Mouse (Mus musculus): ENCODE results near the gene Fads6. TPM values are rescaled to one million over a fixed set of nuclear protein-coding genes. Genes with fewer than 3 reads are reported as not detected.
A peak's percentile ranks its signal among the peaks of the same experiment; 100 is the strongest.

Gene Fads6
- total RNA-seq (2012; rRNA removed) (3.0 and 3.3 TPM in 2 replicates), polyA plus RNA-seq (2012; ENCODE audit: insufficient read depth in 1 of 2, insufficient read length in 2 of 2, low read depth in 1 of 2, low replicate concordance in 2 of 2, missing spikeins in 1 of 2) (1 to 10 TPM in 1 of 2 experiments, not detected in 1; 6.6 TPM)

DNA sequence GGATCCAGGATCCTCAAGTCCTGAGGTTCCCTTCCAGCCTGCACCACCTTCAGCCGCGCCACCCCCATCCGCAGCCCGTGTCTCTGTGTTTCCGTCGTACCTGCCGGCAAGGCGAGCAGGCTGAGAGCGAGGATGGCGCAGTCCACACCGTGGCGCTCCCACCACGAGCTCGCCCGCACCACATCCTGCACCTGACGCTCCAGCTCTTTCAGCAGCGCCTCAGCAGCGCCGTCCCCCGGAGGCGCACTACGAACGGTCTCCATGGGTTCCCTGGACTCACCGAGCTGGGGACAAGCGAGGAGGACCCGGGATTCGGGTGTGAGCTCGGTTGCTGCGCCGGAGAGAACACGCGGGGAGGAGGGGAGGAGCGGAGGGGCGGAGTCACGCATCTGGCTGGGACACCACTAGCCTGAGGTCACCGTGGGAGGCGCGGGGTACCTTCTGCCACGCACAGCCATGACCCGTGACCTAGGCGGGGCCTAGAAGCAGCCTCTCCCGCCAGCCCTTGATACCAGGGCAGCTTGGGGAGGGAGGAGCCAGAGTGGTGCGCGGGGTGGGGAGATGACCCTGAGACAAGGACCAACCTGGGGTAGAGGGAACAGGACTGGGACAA lies at the start of gene Fads6:
Fads6 (minus strand) TSS at position 450 of the 613 bp plus-strand sequence.
- H3K79me2 ChIP-seq (ENCODE audit: control insufficient read depth, insufficient read depth, low read length, poor library complexity), result no peaks in the 10 kb centered on the region
- no peak within 1 kb of the TSS for H3K27ac ChIP-seq (ENCODE audit: control insufficient read depth, low read depth, low read length)
- peak within 1 kb of the TSS; percentile 54 for H3K9ac ChIP-seq (ENCODE audit: control insufficient read depth, low read depth, low read length, poor library complexity, severe bottlenecking)
- peak; percentile 82 for DNase-seq (ENCODE audit: low read depth, low spot score)
- no peaks in the 10 kb centered on the region for H3K36me3 ChIP-seq (ENCODE audit: control insufficient read depth in 1 of 2, insufficient read depth in 2 of 2, low read length in 2 of 2)
- H3K4me3 ChIP-seq (ENCODE audit: control insufficient read depth in 1 of 2, insufficient read depth in 1 of 2, low read depth in 2 of 2, low read length in 2 of 2), result peak within 1 kb of the TSS; percentile 63 to 72
- H3K4me1 ChIP-seq (ENCODE audit: control insufficient read depth in 1 of 2, insufficient read depth in 2 of 2, low read length in 2 of 2), result no peaks in the 10 kb centered on the region; a peak in 1 of 4 replicates
- H3K9me3 ChIP-seq (replicated peaks; ENCODE audit: insufficient read depth, low read length), result no peaks in the 10 kb centered on the region
- no peaks in the 10 kb centered on the region for H3K27me3 ChIP-seq (ENCODE audit: control insufficient read depth in 1 of 2, insufficient read depth in 2 of 2, low read length in 2 of 2)
- TF ChIP-seq NRF1 (IDR thresholded peaks at IDR 0.05; ENCODE audit: insufficient read depth, low read depth, low read length, poor library complexity, severe bottlenecking), result no peak
- TF ChIP-seq TBP (IDR thresholded peaks at IDR 0.05; ENCODE audit: low read depth, low read length), result no peak; the same call in 1 of the 2 replicates
- no peak for TF ChIP-seq GATA1 (IDR thresholded peaks at IDR 0.05; ENCODE audit: low read depth, low read length)
- no peak for TF ChIP-seq CHD2 (IDR thresholded peaks at IDR 0.05; ENCODE audit: low read length)
- no peak for TF ChIP-seq EP300 (IDR thresholded peaks at IDR 0.05; ENCODE audit: low read depth in 1 of 2, low read length in 2 of 2)
- no peak for TF ChIP-seq POLR2AphosphoS5 (IDR thresholded peaks at IDR 0.05; ENCODE audit: borderline replicate concordance, low read depth, low read length)
- TF ChIP-seq MEF2A (IDR thresholded peaks at IDR 0.05; ENCODE audit: extremely low read depth, insufficient replicate concordance, low read depth, low read length, poor library complexity, severe bottlenecking), result no peak
- TF ChIP-seq RAD21 (IDR thresholded peaks at IDR 0.05; ENCODE audit: low read depth, low read length), result no peak; the same call in 1 of the 2 replicates
- TF ChIP-seq TCF12 (IDR thresholded peaks at IDR 0.05; ENCODE audit: low read depth, low read length), result no peak
- peak in 1 of 2 experiments; percentile 50; a peak in 1 of 4 replicates for TF ChIP-seq POLR2A (IDR thresholded peaks at IDR 0.05; ENCODE audit: control insufficient read depth in 1 of 2, insufficient read depth in 1 of 2, low read depth in 1 of 2, low read length in 2 of 2, poor library complexity in 1 of 2)
- TF ChIP-seq MYB (IDR thresholded peaks at IDR 0.05; ENCODE audit: low read depth, low read length), result no peak
- TF ChIP-seq NELFE (IDR thresholded peaks at IDR 0.05; ENCODE audit: low read depth, low read length), result peak; percentile 38; the same call in 1 of the 2 replicates
- TF ChIP-seq BHLHE40 (IDR thresholded peaks at IDR 0.05; ENCODE audit: borderline replicate concordance, low read depth, low read length), result no peak
- no peak for TF ChIP-seq HCFC1 (IDR thresholded peaks at IDR 0.05; ENCODE audit: low read depth, low read length)
- TF ChIP-seq MAFK (IDR thresholded peaks at IDR 0.05; ENCODE audit: borderline replicate concordance, low read depth, low read length), result no peak
- no peak for TF ChIP-seq MXI1 (IDR thresholded peaks at IDR 0.05; ENCODE audit: low read depth, low read length)
- TF ChIP-seq SIN3A (IDR thresholded peaks at IDR 0.05; ENCODE audit: low read length), result peak; percentile 15; the same call in 1 of the 2 replicates
- TF ChIP-seq TAL1 (IDR thresholded peaks at IDR 0.05; ENCODE audit: low read length), result no peak
- no peak for TF ChIP-seq GABPA (IDR thresholded peaks at IDR 0.05; ENCODE audit: low read depth, low read length)
- TF ChIP-seq MAX (IDR thresholded peaks at IDR 0.05; ENCODE audit: low read length), result no peak; the same call in 1 of the 2 replicates
- TF ChIP-seq E2F4 (IDR thresholded peaks at IDR 0.05; ENCODE audit: borderline replicate concordance, low read depth, low read length), result no peak
- no peak for TF ChIP-seq JUND (IDR thresholded peaks at IDR 0.05; ENCODE audit: low read depth, low read length)
- no peak for TF ChIP-seq ELF1 (IDR thresholded peaks at IDR 0.05; ENCODE audit: low read depth, low read length)
- TF ChIP-seq ZC3H11A (IDR thresholded peaks at IDR 0.05; ENCODE audit: low read depth, low read length), result no peak
- TF ChIP-seq ZKSCAN1 (IDR thresholded peaks at IDR 0.05; ENCODE audit: low read depth, low read length), result no peak
- TF ChIP-seq ZNF384 (IDR thresholded peaks at IDR 0.05; ENCODE audit: low read depth, low read length), result no peak
- TF ChIP-seq CHD1 (IDR thresholded peaks at IDR 0.05; ENCODE audit: low read depth, low read length), result no peak
- TF ChIP-seq MYC (IDR thresholded peaks at IDR 0.05; ENCODE audit: low read depth, low read length), result no peak
- TF ChIP-seq SMC3 (IDR thresholded peaks at IDR 0.05; ENCODE audit: low read depth, low read length), result peak; percentile 23; the same call in 1 of the 2 replicates
- peak in 2 of 3 experiments; percentile 34 to 48; a peak in 4 of 6 replicates for TF ChIP-seq CTCF (IDR thresholded peaks at IDR 0.05 in 2 of 3, conservative IDR thresholded peaks at IDR 0.05 in 1 of 3; ENCODE audit: control insufficient read depth in 1 of 3, insufficient read depth in 1 of 3, low read depth in 2 of 3, low read length in 3 of 3, poor library complexity in 1 of 3, severe bottlenecking in 1 of 3)
- no peak for TF ChIP-seq KAT2A (conservative IDR thresholded peaks at IDR 0.05; ENCODE audit: low read depth, low read length)
- no peak for TF ChIP-seq ETS1 (IDR thresholded peaks at IDR 0.05; ENCODE audit: low read depth, low read length)
- no peak for TF ChIP-seq MAZ (IDR thresholded peaks at IDR 0.05; ENCODE audit: low read depth, low read length)
- TF ChIP-seq POLR2AphosphoS2 (IDR thresholded peaks at IDR 0.05; ENCODE audit: low read length), result no peak
- TF ChIP-seq UBTF (IDR thresholded peaks at IDR 0.05; ENCODE audit: borderline replicate concordance, insufficient read depth, low read depth, low read length), result 0 out of 2 replicates have a peak, but pooled peaks have one; percentile 38
- TF ChIP-seq USF1 (IDR thresholded peaks at IDR 0.05; ENCODE audit: low read depth, low read length), result 0 out of 2 replicates have a peak, but pooled peaks have one; percentile 30
